Mouse (Mus musculus): Measurements from ENCODE around the gene Setx. TPM values are rescaled to one million over a fixed set of nuclear protein-coding genes. Genes with fewer than 3 reads are reported as not detected.

Setx gene
- polyA plus RNA-seq, 2 experiments, result 10.0 TPM

DNA sequence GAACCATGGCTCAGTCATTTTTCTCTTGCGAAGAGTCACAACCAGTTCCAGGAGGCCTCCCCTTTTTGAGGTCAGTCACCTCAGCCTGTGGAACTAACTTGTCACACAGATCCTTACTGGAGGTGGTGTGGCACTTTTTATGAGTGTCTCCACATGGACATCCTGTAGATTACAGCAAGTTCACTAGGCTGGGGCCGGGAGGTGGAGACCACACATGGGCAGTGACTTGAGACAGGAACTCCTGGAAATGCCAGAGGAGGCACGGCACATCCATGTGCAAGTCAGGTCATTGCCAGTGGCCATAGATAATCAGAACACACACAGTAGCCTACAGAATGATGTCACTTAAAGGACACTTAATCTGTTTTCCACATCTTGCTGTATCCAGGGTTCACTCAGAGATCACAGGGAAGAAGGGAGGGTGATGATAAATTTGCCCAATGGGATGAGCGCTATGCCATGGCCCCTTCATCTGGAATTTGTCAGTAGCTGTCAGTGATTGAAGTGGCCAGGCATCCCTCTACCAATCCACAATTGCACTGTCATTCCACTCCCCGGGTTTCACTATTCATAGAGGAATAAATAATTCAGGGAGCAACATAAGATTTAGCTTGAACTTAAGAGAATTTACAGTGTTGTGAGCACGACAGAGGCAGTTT, 59.4 kb downstream of the Setx start:
- Histone ChIP-seq H3K9me3 (ENCODE audit: control insufficient read depth, low read length) (no peaks in the 10 kb centered on the region), H3K27ac (replicated peaks; ENCODE audit: low read depth, low read length) (no peak overlapping the region), H3K36me3 (ENCODE audit: control insufficient read depth, insufficient read depth, low read length) (peaks cover 34% of the 10 kb centered on the region), H3K4me1 (ENCODE audit: control insufficient read depth, insufficient read depth, low read length) (no peaks in the 10 kb centered on the region), H3K27me3 (ENCODE audit: control insufficient read depth, insufficient read depth, low read length) (no peaks in the 10 kb centered on the region), H3K4me3 (replicated peaks; ENCODE audit: low read length) (no peak overlapping the region), H3K9ac (ENCODE audit: low read depth, low read length, severe bottlenecking) (no peak overlapping the region), H3K4me2 (replicated peaks; ENCODE audit: low read depth, low read length, severe bottlenecking) (no peak overlapping the region)
- WGBS, result 61% methylated on average over 6 of the region's 6 CpGs
- ATAC-seq (ENCODE audit: low FRiP score, low read depth) (no peak), DNase-seq (ENCODE audit: low spot score) (no peak)
- no peak for TF ChIP-seq POLR2A (IDR thresholded peaks at IDR 0.05; ENCODE audit: borderline replicate concordance, extremely low read depth, insufficient read depth, insufficient read length)

DNA sequence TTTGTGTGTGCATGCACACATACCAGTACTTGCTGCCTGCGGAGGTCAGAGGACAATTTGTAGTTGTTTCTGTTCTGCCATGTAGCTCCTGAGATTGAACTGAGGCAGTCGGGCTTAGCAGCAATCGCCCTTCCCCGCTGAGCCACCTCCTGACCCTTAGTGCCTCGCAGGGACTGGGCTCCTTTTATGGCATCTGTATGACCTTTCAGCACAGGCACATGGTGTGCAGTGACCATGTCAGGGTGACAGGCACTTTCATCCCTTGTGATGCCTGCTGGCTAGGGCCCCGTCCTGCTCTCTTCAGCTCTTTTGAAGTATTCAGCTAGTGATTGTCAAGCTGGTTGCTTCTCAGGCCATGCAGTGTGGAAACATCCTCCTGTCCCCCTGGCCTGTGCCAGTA, 62.2 kb downstream of the Setx start:
- Histone ChIP-seq H3K27ac (replicated peaks; ENCODE audit: low read depth, low read length) (no peak overlapping the region), H3K27me3 (ENCODE audit: control insufficient read depth, insufficient read depth, low read length) (no peaks in the 10 kb centered on the region), H3K4me2 (replicated peaks; ENCODE audit: low read depth, low read length, severe bottlenecking) (no peak overlapping the region), H3K36me3 (ENCODE audit: control insufficient read depth, insufficient read depth, low read length) (0 out of 2 replicates have a peak, but pooled peaks cover 7% of the 10 kb centered on the region), H3K4me3 (replicated peaks; ENCODE audit: low read length) (no peak overlapping the region), H3K4me1 (ENCODE audit: control insufficient read depth, insufficient read depth, low read length) (no peaks in the 10 kb centered on the region), H3K9me3 (ENCODE audit: control insufficient read depth, low read length) (no peaks in the 10 kb centered on the region), H3K9ac (ENCODE audit: low read depth, low read length, severe bottlenecking) (no peak overlapping the region)
- DNase-seq (ENCODE audit: low spot score), result no peak
- TF ChIP-seq POLR2A (IDR thresholded peaks at IDR 0.05; ENCODE audit: borderline replicate concordance, extremely low read depth, insufficient read depth, insufficient read length), result no peak
- no peak for ATAC-seq (ENCODE audit: low FRiP score, low read depth)
- WGBS, result 42% methylated on average over 6 of the region's 6 CpGs

DNA sequence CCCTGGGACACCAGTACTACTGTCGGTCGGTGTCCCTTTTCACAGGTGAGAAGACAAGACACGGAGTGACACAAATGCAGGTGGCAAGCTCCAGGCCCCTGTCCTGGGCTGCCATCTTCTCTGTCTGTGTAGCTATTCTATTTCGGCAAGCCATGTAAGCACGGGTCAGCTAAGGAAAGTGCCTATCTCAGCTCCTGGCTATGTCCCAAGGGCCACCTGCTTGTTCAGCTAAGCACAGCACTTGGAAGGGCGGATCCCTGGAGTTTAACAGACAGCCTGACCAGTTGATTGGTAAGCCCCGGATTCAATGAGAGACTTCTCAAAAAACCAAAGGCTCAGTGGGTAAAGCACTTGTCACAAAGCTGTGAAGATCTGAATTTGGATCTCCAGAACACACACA, 66.4 kb downstream of the Setx start:
- Histone ChIP-seq H3K4me1 (ENCODE audit: control insufficient read depth, insufficient read depth, low read length) (peaks cover 6% of the 10 kb centered on the region; the same call in 1 of the 2 replicates), H3K27me3 (ENCODE audit: control insufficient read depth, insufficient read depth, low read length) (peaks cover 9% of the 10 kb centered on the region; the same call in 1 of the 2 replicates), H3K4me2 (replicated peaks; ENCODE audit: low read depth, low read length, severe bottlenecking) (no peak overlapping the region), H3K27ac (replicated peaks; ENCODE audit: low read depth, low read length) (no peak overlapping the region), H3K9ac (ENCODE audit: low read depth, low read length, severe bottlenecking) (no peak overlapping the region), H3K4me3 (replicated peaks; ENCODE audit: low read length) (no peak overlapping the region), H3K36me3 (ENCODE audit: control insufficient read depth, insufficient read depth, low read length) (no peaks in the 10 kb centered on the region), H3K9me3 (ENCODE audit: control insufficient read depth, low read length) (no peaks in the 10 kb centered on the region)
- WGBS, result 88% methylated on average over 7 of the region's 7 CpGs
- ATAC-seq (ENCODE audit: low FRiP score, low read depth) (no peak), DNase-seq (ENCODE audit: low spot score) (no peak)
- no peak for TF ChIP-seq POLR2A (IDR thresholded peaks at IDR 0.05; ENCODE audit: borderline replicate concordance, extremely low read depth, insufficient read depth, insufficient read length)

DNA sequence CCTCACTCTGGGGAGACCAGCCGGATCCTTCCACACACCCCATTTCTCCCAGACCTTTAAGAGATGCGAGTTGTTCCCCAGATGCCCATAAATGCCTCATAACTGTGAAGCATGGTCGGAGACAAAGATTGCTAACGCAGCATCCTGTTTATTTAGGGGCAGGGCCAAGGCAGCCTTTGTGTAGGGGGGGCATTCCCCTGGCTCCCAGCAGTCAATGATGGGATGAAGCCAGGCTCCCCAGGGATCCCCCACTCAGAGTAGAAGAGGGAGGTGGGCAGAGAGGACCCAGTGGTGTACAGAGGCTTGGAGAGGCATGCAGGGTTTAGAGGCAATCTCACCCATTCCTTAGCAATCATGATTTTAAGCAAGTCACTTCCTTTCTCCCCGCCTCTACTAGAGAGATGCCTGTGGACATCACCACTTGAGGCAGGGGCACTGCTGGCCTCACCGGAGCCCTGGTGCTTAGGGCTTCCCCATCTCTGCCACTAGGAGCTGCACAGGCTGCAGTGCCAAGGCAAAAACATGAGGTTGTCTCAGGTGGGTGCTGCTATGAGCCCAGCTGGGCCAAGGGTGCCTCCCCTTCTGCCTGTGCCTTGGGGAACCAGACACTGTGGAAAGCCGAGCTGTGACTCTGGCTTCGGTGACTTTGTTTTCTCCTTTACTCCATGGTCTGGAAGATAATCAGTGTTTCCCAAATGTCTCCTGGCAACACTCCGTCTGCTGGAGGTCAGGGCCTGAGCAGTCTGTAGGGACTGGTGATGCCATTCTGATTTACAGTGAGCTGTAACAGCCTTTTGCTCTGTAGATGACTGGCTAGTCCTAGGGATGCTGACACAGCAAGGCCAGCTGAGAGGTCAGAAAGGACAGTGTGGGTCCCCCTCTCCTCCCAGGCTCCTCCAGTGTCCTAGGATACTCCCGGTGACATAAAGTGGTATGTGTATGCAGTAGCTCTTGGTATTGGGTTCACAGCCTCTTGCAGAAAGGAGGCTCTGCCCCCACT, 67.5 kb downstream of the Setx start:
- WGBS, result 56% methylated on average over 10 of the region's 10 CpGs
- H3K27ac ChIP-seq (replicated peaks; ENCODE audit: low read depth, low read length), result no peak overlapping the region

DNA sequence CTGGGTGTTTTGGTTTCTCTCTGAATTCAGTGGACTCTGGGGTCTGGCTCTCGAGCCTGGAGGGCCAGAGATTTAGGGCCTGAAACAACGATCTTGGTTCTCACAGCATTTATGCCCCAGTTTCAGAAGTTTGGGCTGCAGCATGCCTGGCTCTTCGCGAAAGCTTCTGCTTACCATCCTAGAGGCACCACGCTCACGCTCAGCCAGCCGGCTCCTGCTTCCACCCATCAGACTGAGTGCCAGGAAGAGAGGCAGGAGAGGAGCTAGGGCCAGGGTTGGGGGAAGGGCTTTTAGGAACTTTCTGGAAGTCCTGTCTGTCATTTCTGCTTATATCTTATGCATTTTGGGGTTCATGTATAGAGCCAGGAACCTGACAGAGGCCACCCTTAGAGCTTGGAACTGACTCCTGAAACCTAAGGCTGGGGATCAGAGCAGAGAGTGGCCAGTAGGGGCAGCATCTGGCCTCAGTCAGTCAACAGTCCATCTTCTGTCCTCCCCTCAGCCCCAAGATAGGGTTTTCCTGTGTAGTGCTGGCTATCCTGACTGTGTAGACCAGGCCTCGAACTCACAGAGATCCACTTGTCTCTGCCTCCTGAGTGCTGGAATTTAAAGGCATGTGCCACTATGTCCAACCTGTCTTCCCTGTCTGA, 68.8 kb downstream of the Setx start:
- Histone ChIP-seq H3K9ac (ENCODE audit: low read depth, low read length, severe bottlenecking) (no peak overlapping the region), H3K4me1 (ENCODE audit: control insufficient read depth, insufficient read depth, low read length) (peaks cover 6% of the 10 kb centered on the region; the same call in 1 of the 2 replicates), H3K27me3 (ENCODE audit: control insufficient read depth, insufficient read depth, low read length) (peaks cover 18% of the 10 kb centered on the region; the same call in 1 of the 2 replicates), H3K4me2 (replicated peaks; ENCODE audit: low read depth, low read length, severe bottlenecking) (no peak overlapping the region), H3K4me3 (replicated peaks; ENCODE audit: low read length) (no peak overlapping the region), H3K27ac (replicated peaks; ENCODE audit: low read depth, low read length) (no peak overlapping the region), H3K36me3 (ENCODE audit: control insufficient read depth, insufficient read depth, low read length) (no peaks in the 10 kb centered on the region), H3K9me3 (ENCODE audit: control insufficient read depth, low read length) (no peaks in the 10 kb centered on the region)
- no peak for TF ChIP-seq POLR2A (IDR thresholded peaks at IDR 0.05; ENCODE audit: borderline replicate concordance, extremely low read depth, insufficient read depth, insufficient read length)
- ATAC-seq (ENCODE audit: low FRiP score, low read depth), result no peak
- WGBS, result 85% methylated on average over 8 of the region's 8 CpGs
- no peak for DNase-seq (ENCODE audit: low spot score)

More for the DNA sequence above, 67.5 kb downstream of the Setx start:
- H3K9me3 ChIP-seq (ENCODE audit: control insufficient read depth, low read length), result no peaks in the 10 kb centered on the region
- no peak overlapping the region for H3K4me2 ChIP-seq (replicated peaks; ENCODE audit: low read depth, low read length, severe bottlenecking)
- no peaks in the 10 kb centered on the region for H3K36me3 ChIP-seq (ENCODE audit: control insufficient read depth, insufficient read depth, low read length)
- H3K4me1 ChIP-seq (ENCODE audit: control insufficient read depth, insufficient read depth, low read length), result peaks cover 6% of the 10 kb centered on the region; the same call in 1 of the 2 replicates
- no peak for TF ChIP-seq POLR2A (IDR thresholded peaks at IDR 0.05; ENCODE audit: borderline replicate concordance, extremely low read depth, insufficient read depth, insufficient read length)
- H3K9ac ChIP-seq (ENCODE audit: low read depth, low read length, severe bottlenecking), result no peak overlapping the region
- DNase-seq (ENCODE audit: low spot score) (no peak), ATAC-seq (ENCODE audit: low FRiP score, low read depth) (no peak)
- H3K27me3 ChIP-seq (ENCODE audit: control insufficient read depth, insufficient read depth, low read length), result peaks cover 18% of the 10 kb centered on the region; the same call in 1 of the 2 replicates
- H3K4me3 ChIP-seq (replicated peaks; ENCODE audit: low read length), result no peak overlapping the region

All from limb, embryonic 14.5 days (tissue).